Mouse (Mus musculus) midbrain, embryonic 16.5 days (tissue): ENCODE measurements around the gene Gramd1a. TPM values are rescaled to one million over a fixed set of nuclear protein-coding genes. Genes with fewer than 3 reads are reported as not detected.

ENCODE experiments used
- ATAC-seq: fragments of 200-750 bp; cut with Nextera tagmentation; 2 replicates; pipeline ENCODE4 v1.8.0; 2017; ENCODE audit warnings: moderate TSS enrichment
- H3K27ac ChIP-seq: fragments of 300-500 bp; sonication (generic); 2 replicates; pipeline ENCODE4 v1.5.1; 2014; ENCODE audit warnings: mild to moderate bottlenecking, low read length, mixed read lengths
- H3K27me3 ChIP-seq: fragments of 300-500 bp; sonication (generic); 2 replicates; pipeline ENCODE4 v1.6.1; 2014; ENCODE audit warnings: low read depth, low read length, mixed read lengths; ENCODE audit not compliant: control insufficient read depth, insufficient read depth
- H3K36me3 ChIP-seq: fragments of 300-500 bp; sonication (generic); 2 replicates; pipeline ENCODE4 v1.6.1; 2014; ENCODE audit warnings: mild to moderate bottlenecking, low read length, moderate library complexity, mixed read lengths; ENCODE audit not compliant: control insufficient read depth, insufficient read depth
- H3K4me1 ChIP-seq: fragments of 300-500 bp; sonication (generic); 2 replicates; pipeline ENCODE4 v1.6.1; 2014; ENCODE audit warnings: mild to moderate bottlenecking, low read length, mixed read lengths; ENCODE audit not compliant: control insufficient read depth, insufficient read depth
- H3K4me2 ChIP-seq: fragments of 300-500 bp; sonication (generic); 2 replicates; pipeline ENCODE4 v1.6.1; 2014; ENCODE audit warnings: mild to moderate bottlenecking, low read length, mixed read lengths
- H3K4me3 ChIP-seq: fragments of 300-500 bp; sonication (generic); 2 replicates; pipeline ENCODE4 v1.5.1; 2014; ENCODE audit warnings: low read depth, mild to moderate bottlenecking, low read length, moderate library complexity, mixed read lengths
- H3K9ac ChIP-seq: fragments of 300-500 bp; sonication (generic); 2 replicates; pipeline ENCODE4 v1.6.1; 2014; ENCODE audit warnings: low read depth, low read length, mixed read lengths
- H3K9me3 ChIP-seq: fragments of 300-500 bp; sonication (generic); replicated peaks from 2 replicates; pipeline ENCODE4 v1.6.1; 2014; ENCODE audit warnings: mild to moderate bottlenecking, low read length, mixed read lengths; ENCODE audit not compliant: control insufficient read depth, poor library complexity, severe bottlenecking
- WGBS: fragments of 180-500 bp; shearing (Covaris S2); extraction: QIAGEN DNeasy Blood & Tissue Kit; methylation state at CpG from one replicate; pipeline ENCODE4 v1.1.7; 2014; 5-methylcytosine and 5-hydroxymethylcytosine counted together
- polyA plus RNA-seq: library from polyadenylated mRNA; unstranded; fragments of >200 nt; fragmentation: Nextera tagmentation; extraction: Ambion mirVana; gene quantifications from 2 replicates; pipeline ENCODE4 v1.2.1, GENCODE M21; 2015

Gene Gramd1a
- polyA plus RNA-seq, 1 experiment from 2014 or later = 239 TPM

DNA sequence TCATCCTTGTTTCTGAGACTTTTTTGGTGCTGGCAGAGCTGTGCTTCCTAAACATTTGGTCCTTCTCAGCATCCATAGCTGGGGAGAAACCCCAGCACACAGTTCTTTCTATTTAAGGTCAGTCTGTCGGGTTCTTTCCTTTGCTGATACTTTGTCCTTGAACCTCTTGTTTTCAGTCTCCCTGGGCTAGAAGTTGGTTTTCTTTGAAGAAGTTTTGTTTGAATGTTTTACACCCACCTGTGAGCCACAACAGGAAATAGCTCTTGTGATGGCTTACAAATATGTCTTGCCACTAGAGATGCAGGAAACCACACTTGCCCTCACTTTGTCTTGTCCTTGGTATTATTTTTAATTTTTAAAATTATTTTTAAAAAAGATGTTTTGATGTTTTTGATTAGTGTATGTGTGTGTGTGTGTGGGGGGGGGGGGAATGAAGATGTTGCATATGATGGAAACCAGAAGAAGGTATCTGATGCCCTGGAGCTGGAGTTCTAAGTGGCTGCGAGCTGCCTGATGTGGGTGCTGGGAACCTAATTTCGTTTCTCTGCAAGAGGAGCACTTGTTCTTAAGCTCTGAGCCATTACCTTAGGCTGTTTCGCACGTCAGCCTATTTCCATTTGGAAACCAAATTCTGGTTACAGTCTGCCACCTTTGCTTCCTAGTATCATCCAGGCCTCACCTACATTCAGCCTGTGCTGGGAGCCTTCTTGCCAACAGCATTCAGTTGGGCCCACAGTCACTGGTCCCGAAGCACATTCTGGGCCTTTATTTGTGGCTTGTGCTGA is 2.0 kb downstream of the Gramd1a start:
- H3K27ac ChIP-seq = no peak overlapping the region
- WGBS = 92% methylated on average over 6 of the region's 6 CpGs
- H3K9me3 ChIP-seq = no peaks in the 10 kb centered on the region
- peaks cover 16% of the 10 kb centered on the region for H3K4me1 ChIP-seq
- no peak overlapping the region for H3K4me2 ChIP-seq
- no peaks in the 10 kb centered on the region for H3K27me3 ChIP-seq
- no peak for ATAC-seq
- H3K36me3 ChIP-seq = no peaks in the 10 kb centered on the region
- H3K9ac ChIP-seq = no peak overlapping the region
- H3K4me3 ChIP-seq = no peak overlapping the region

- Histone ChIP-seq H3K9ac (peak overlapping the region; percentile 100), H3K27ac (peak overlapping the region; percentile 99), H3K27me3 (no peaks in the 10 kb centered on the region), H3K4me2 (peak overlapping the region; percentile 75), H3K9me3 (no peaks in the 10 kb centered on the region), H3K4me3 (peak overlapping the region; percentile 74), H3K36me3 (no peaks in the 10 kb centered on the region), H3K4me1 (peaks cover 34% of the 10 kb centered on the region)
- ATAC-seq = peak; percentile 52
- WGBS = 16% methylated on average over 23 of the region's 23 CpGs
These were observed 4.1 kb downstream of the Gramd1a start for GRCm38 (mm10) chr7:31151301-31152241.

DNA sequence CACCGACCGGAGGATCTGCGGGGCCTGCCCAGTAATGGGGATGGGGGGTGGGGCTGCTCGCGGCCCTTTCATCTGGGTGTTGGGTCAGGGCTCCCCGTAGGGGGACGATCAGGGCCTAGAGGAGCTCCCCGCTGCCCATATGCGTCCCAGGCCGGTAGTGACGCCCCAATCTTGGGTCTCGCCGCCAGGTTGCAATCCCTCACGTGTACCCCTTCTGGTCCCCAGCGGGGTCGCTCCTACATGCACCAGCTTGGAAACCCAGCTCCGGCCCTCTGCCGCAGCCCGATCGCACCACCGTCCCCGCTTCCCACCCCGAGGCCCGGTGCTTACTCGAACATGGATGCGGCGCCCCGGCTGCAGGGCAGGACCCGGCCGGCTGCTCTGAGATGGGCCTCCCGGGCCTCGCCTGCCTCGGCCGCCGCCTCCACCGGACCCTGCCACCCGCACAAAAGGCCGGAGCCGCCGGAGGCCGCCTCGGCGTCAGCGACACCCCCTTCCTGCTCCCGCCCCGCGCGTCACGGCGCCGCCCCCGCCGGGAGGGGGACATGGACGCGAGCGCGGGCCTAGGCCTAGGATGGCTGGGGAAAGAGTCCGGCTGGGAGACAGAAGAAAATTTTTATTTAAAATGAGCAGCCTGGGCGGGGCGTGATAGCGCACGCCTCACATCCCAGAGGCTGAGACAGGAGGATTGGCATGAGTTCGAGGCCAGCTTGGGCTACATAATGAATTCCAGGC is 5.0 kb downstream of the Gramd1a start:
- Histone ChIP-seq H3K9ac (peak overlapping the region; percentile 100), H3K4me2 (peak overlapping the region; percentile 75), H3K27ac (peak overlapping the region; percentile 99), H3K9me3 (no peaks in the 10 kb centered on the region), H3K4me1 (peaks cover 34% of the 10 kb centered on the region), H3K27me3 (no peaks in the 10 kb centered on the region), H3K36me3 (no peaks in the 10 kb centered on the region), H3K4me3 (peak overlapping the region; percentile 74)
- peak; percentile 83 for ATAC-seq
- under 1% methylated on average over 63 of the region's 63 CpGs for WGBS

DNA sequence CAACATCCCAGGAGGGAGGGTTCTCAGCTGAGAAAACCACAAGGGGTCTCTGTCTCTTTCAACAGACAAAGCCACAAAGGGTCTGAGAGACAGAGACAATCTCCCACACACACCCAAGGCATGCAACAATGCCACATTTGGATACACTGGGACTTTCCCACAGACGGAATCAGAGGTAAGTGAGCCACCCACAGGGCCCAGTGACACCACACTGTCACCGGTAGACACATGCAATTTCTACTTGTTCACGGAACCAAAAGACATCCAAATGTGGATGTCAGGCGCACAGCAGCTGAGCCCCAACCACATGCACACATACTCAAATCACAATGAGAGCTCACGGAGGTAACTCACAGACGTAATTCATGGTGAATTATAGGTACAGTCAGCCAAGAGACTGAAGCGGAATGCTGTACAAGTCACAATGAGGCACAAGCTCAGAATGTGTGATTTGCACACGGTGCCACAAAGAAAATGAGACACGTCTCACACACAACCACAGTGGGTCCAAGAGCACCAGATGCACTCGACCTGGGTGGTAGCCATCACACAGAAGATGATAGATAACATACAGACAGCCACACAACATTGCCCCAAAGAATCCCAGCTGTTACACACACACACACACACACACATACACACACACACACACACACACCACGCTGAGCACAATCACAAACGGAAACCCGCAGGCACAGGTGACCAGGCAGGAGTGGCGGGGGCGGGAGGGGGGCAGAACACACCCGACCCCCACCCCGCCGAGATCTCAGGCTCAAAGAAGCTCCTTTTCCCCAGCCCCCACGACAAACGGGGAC is 5.7 kb downstream of the Gramd1a start:
- under 1% methylated on average over 20 of the region's 20 CpGs for WGBS
- Histone ChIP-seq H3K9me3 (no peaks in the 10 kb centered on the region), H3K4me3 (peak overlapping the region; percentile 74), H3K36me3 (no peaks in the 10 kb centered on the region), H3K4me1 (peaks cover 34% of the 10 kb centered on the region), H3K9ac (peak overlapping the region; percentile 100), H3K27me3 (no peaks in the 10 kb centered on the region), H3K4me2 (peak overlapping the region; percentile 75), H3K27ac (peak overlapping the region; percentile 99)
- peak; percentile 10; the same call in 1 of the 2 replicates for ATAC-seq

- H3K4me3 ChIP-seq = peak overlapping the region; percentile 74
- ATAC-seq = peak; percentile 0; the same call in 1 of the 2 replicates
- H3K4me1 ChIP-seq = peaks cover 34% of the 10 kb centered on the region
- H3K9ac ChIP-seq = peak overlapping the region; percentile 100
- H3K27ac ChIP-seq = peak overlapping the region; percentile 99
- H3K27me3 ChIP-seq = no peaks in the 10 kb centered on the region
- H3K9me3 ChIP-seq = no peaks in the 10 kb centered on the region
- no peaks in the 10 kb centered on the region for H3K36me3 ChIP-seq
- WGBS = 25% methylated on average over 9 of the region's 9 CpGs
- peak overlapping the region; percentile 75 for H3K4me2 ChIP-seq
These were observed 6.4 kb downstream of the Gramd1a start for GRCm38 (mm10) chr7:31149271-31149670.

GRCm38 (mm10) chr7:31148756-31149155 is 6.9 kb downstream of the Gramd1a start:
- no peaks in the 10 kb centered on the region for H3K9me3 ChIP-seq
- H3K9ac ChIP-seq = peak overlapping the region; percentile 100
- peak overlapping the region; percentile 74 for H3K4me3 ChIP-seq
- peak overlapping the region; percentile 75 for H3K4me2 ChIP-seq
- peak overlapping the region; percentile 99 for H3K27ac ChIP-seq
- 3% methylated on average over 9 of the region's 9 CpGs for WGBS
- ATAC-seq = peak; percentile 12; the same call in 1 of the 2 replicates
- no peaks in the 10 kb centered on the region for H3K36me3 ChIP-seq
- H3K4me1 ChIP-seq = peaks cover 34% of the 10 kb centered on the region
- H3K27me3 ChIP-seq = no peaks in the 10 kb centered on the region

DNA sequence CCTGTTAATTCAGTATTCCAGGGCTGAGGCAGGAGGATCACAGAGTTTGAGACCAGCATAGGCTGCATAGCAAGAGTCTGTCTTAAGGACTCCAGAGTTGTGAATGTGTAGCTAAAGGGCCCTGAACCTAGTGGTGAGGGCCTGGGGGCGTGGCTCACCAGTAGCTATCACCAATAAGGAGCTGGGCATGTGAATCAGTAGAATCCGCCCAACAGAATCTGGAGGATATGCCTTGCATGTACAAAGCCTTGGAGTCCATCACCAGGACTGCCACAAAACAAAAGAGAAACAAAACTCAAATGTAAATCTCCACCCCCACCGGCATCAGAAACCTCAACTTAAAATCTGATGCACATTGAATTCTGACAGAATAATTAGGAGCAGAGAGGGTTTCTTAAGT is 7.6 kb downstream of the Gramd1a start:
- peaks cover 34% of the 10 kb centered on the region for H3K4me1 ChIP-seq
- peaks cover 6% of the 10 kb centered on the region for H3K36me3 ChIP-seq
- ATAC-seq = no peak
- peak overlapping the region; percentile 74 for H3K4me3 ChIP-seq
- H3K9me3 ChIP-seq = no peaks in the 10 kb centered on the region
- peak overlapping the region; percentile 75 for H3K4me2 ChIP-seq
- no peaks in the 10 kb centered on the region for H3K27me3 ChIP-seq
- 39% methylated on average over 3 of the region's 3 CpGs for WGBS
- peak overlapping the region; percentile 100 for H3K9ac ChIP-seq
- peak overlapping the region; percentile 99 for H3K27ac ChIP-seq

GRCm38 (mm10) chr7:31145596-31146160 is 10.0 kb downstream of the Gramd1a start:
- Histone ChIP-seq H3K9me3 (no peaks in the 10 kb centered on the region), H3K9ac (no peak overlapping the region), H3K4me1 (peaks cover 24% of the 10 kb centered on the region), H3K4me3 (no peak overlapping the region), H3K27ac (no peak overlapping the region), H3K36me3 (peaks cover 25% of the 10 kb centered on the region), H3K27me3 (no peaks in the 10 kb centered on the region), H3K4me2 (no peak overlapping the region)
- ATAC-seq = no peak
- 86% methylated on average over 12 of the region's 12 CpGs for WGBS
